Mouse (Mus musculus): ENCODE results near the gene Rhbdd3.
A peak's percentile ranks its signal among the peaks of the same experiment; 100 is the strongest.
"Not testable (repeated sequence)": the region's sequence is repeated elsewhere in the genome, so short reads cannot be mapped to it uniquely, and the experiment has no call there.

Gene Rhbdd3

DNA sequence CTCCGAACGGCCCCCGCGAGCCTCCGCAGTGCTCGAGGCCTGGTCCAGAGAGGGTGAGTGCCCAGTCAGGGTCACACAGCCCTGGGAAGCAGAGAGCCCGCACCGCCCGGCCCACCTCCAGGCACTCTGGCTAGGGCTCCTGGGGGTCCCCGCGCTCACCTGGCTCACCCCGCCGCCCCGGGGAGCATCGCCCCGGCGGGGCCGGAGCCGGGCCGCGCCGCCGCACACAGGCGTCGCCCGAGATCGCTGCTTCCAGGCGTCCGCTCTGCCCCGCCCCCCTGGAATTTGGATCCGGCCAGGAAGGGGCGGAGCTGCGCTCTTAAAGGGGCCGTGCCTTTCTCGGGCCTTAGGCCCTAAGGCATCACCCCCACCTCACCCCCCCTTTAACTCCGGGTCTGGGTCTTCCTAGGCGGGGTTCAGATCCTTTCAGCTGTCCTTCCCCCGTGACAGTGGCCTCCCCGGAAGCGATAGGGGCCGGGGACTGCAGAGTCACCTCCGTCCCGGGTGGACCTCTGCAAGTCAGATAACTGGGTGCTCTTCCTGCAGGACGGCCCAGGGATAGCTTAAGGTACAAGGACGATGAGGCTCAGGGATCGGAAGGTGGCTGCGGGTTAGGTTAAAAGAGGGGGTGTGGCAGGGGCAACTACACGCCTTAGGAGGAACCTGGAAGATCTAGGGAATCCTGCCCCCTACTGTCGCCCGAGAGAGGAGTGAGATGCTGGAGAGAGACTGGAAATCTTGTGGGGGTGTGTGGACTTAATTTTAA is 33.5 kb upstream of the Rhbdd3 start, which contains the start of gene Gas2l1:
Gene Gas2l1, minus strand, starts transcription at position 272 of the 766 bp plus-strand sequence.
- peak; percentile 93 for DNase-seq (ENCODE audit: low read depth, low spot score)

- no peak for DNase-seq (ENCODE audit: low read depth, low spot score)
Measured at GRCm38 (mm10) chr11:5067063-5067462, 31.7 kb upstream of the Rhbdd3 start.

GRCm38 (mm10) chr11:5068126-5068971 is 30.4 kb upstream of the Rhbdd3 start:
- DNase-seq (ENCODE audit: low read depth, low spot score) = no peak

GRCm38 (mm10) chr11:5074882-5075281 is 23.8 kb upstream of the Rhbdd3 start:
- DNase-seq (ENCODE audit: low read depth, low spot score) = no peak

DNA sequence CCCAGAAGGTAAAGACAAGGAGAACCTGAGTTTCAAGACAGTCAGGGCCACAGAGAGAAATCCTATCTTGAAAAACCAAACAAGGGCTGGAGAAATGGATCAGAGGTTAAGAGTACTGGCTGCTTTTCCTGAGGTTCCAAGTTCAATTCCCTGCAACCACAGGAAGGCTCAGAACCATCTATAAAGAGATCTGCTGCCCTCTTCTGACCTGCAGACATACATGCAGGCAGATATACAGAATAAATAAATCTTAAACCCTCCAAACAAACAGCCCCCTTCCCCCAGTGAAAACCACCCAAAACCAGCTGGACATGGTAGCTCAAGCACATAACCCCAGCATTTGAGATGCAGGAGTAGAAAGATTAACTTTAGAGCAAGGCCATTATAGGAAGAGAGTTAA is 23.0 kb upstream of the Rhbdd3 start:
- DNase-seq (ENCODE audit: low read depth, low spot score) = no peak

DNA sequence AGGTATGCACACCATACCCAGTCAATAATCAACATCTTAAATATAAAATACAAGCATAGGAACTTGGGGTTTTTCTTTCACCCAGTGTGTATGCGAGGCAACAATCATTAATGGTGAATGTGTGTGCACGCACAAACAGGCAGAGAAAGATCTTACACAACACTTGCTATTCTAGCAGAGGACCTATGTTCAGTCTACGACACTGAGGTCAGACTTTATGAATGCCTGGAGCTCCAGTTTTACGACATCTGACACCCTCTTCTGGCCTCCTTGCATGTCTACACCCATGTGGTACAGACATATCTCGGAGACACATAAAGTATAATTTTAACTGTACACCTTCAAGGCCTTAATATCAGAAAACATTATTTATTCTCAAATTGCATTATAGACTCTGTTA is 21.9 kb upstream of the Rhbdd3 start:
- not testable (repeated sequence) for DNase-seq (ENCODE audit: low read depth, low spot score)

GRCm38 (mm10) chr11:5089147-5089546 is 9.6 kb upstream of the Rhbdd3 start:
- no peak for DNase-seq (ENCODE audit: low read depth, low spot score)

DNA sequence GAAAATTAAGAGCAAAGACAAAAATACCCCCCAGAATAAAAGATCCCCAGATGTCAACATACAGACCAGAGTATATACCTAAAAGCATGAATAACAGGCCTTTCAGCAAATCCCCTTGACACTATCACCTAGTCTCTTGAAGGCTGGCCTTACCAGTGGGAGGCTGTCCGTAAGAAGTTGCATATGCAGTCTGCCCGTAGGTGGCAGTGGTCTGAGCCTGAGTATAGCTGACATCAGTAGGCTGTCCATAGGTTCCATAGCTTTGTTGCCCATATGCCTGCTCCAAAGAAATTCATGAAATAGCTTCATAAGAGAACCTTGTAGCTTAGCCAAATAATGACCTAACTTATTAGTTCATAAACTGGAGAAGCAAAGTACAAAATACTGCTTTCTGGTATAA is 7.0 kb upstream of the Rhbdd3 start:
- no peak for DNase-seq (ENCODE audit: low read depth, low spot score)

DNA sequence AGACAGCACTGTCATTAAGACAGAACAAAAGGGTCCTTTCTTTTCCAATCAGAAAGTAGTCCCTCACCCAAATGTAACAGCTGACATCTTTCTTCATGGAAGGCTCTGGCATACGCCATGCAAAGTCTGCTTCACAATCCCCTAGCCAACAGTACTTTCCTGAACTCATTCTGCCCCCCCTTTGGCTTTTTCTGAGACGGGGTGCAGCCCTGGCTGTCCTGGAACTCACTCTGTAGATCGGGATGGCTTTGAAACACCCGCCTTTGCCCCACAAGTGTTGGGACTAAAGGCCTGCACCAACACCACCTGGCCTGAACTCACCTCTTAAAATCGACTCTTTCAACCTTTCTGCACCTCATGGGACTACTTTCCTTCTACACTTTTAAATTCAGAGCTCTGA is 2.8 kb upstream of the Rhbdd3 start:
- no peak for DNase-seq (ENCODE audit: low read depth, low spot score)

DNA sequence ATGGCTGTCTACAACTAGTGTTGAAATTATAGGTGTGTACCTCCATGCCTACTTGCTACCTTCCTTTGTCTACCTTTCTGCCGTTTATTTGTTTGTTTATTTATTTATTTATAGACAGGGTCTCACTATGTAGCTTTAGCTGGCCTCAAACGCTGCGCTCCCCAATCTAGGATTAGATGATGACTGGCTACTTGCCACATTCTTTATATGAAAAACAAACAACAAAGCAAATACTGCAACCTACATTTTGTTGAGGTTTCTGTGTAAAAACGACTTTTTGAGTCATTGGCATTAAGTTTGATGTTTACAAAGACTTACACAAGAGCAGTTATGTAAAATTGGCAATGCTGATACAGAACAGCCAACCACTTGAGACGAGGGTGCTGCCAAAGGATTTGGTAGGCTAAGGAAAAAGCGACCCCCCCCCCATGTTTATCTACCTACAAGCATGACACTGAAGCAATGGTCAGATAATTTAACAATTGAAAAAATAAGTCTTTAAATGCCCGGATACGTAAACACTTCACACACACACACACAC is 2.2 kb upstream of the Rhbdd3 start:
- no peak for DNase-seq (ENCODE audit: low read depth, low spot score)

- peak; percentile 54 for DNase-seq (ENCODE audit: low read depth, low spot score)
Measured at GRCm38 (mm10) chr11:5098035-5098735, 541 bp upstream of the Rhbdd3 start.

- DNase-seq (ENCODE audit: low read depth, low spot score) = peak; percentile 57
Measured at GRCm38 (mm10) chr11:5099576-5100183, 954 bp downstream of the Rhbdd3 start.

GRCm38 (mm10) chr11:5100283-5100682 is 1.6 kb downstream of the Rhbdd3 start:
- DNase-seq (ENCODE audit: low read depth, low spot score) = no peak

- DNase-seq (ENCODE audit: low read depth, low spot score) = no peak
Measured at GRCm38 (mm10) chr11:5100801-5101200, 2.1 kb downstream of the Rhbdd3 start.

GRCm38 (mm10) chr11:5101641-5102040 is 2.9 kb downstream of the Rhbdd3 start:
- no peak for DNase-seq (ENCODE audit: low read depth, low spot score)

DNA sequence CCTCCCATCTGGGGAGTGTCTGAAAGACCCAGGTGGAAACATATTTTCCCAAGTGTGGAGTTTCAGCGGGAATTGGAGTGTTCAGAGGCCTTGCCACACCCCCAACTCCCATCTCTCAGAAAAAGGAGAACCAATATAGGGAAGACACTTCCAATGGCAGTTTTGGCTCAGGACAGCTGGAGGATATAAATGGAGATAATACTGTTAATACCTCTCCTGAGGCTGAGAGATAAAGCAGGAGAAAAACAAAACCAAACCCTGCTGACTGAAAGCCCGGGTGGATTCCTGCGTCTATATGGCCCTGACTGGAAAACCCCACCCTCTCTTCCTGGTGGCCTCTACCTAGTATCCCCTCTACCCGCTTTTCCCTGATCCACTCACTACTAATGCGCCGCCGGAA is 3.7 kb downstream of the Rhbdd3 start:
- no peak for DNase-seq (ENCODE audit: low read depth, low spot score)

GRCm38 (mm10) chr11:5103986-5104509 is 5.3 kb downstream of the Rhbdd3 start:
- DNase-seq (ENCODE audit: low read depth, low spot score) = no peak

- no peak for DNase-seq (ENCODE audit: low read depth, low spot score)
Measured at GRCm38 (mm10) chr11:5109441-5109840, 10.7 kb downstream of the Rhbdd3 start.

GRCm38 (mm10) chr11:5113645-5114044 is 14.9 kb downstream of the Rhbdd3 start:
- no peak for DNase-seq (ENCODE audit: low read depth, low spot score)

- DNase-seq (ENCODE audit: low read depth, low spot score) = peak; percentile 75
Measured at GRCm38 (mm10) chr11:5114931-5115581, 16.3 kb downstream of the Rhbdd3 start.

DNA sequence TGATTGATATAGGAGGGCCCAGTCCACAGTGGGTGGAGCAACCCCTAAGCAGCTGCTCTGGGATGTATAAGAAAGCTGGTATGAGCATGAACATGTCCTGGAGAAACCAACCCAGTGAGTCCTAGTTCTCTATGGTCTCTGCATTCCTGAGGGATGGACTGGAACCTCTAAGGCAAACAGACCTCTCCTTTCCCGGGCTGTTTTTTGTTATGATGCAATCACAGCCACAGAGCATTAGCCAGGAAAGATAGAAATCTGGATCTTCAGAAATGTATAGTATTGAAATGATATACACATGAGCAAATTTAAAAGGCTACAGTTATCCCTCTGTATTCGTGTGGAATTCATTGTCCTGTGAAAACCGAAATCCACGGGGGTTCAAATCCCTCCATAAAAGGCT is 27.0 kb downstream of the Rhbdd3 start:
- DNase-seq (ENCODE audit: low read depth, low spot score) = no peak

All from telencephalon, adult 2 months (tissue).